Mouse (Mus musculus): ENCODE results near the gene Ap1b1. TPM values are rescaled to one million over a fixed set of nuclear protein-coding genes. Genes with fewer than 3 reads are reported as not detected.
A peak's percentile ranks its signal among the peaks of the same experiment; 100 is the strongest.
"Not testable (repeated sequence)": the region's sequence is repeated elsewhere in the genome, so short reads cannot be mapped to it uniquely, and the experiment has no call there.

The Ap1b1 gene
- polyA plus RNA-seq, 1 experiment from 2014 or later = 46.3 TPM

DNA sequence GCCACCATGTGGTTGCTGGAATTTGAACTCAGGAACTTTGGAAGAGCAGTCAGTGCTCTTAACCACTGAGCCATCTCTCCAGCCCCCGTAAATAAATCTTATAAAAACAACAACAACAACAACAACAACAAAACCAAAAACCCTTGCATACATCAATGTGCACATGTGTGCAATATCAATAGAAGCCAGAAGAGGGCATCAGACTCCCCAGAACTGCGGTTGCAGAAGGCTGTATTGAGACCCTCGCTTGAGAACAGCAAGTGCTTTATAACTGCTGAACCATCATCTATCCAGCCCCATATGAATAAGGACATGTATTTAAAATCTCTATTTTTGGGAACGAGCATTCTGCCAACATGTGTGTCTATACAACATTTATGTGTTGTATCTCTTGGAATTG lies 88.3 kb downstream of the Ap1b1 start:
- ATAC-seq = no peak
- 69% methylated on average over 4 of the region's 4 CpGs for WGBS (ENCODE audit: insufficient replicate concordance)
- TF ChIP-seq EP300 (IDR thresholded peaks at IDR 0.05; ENCODE audit: low read depth) = no peak
- TF ChIP-seq CTCF (IDR thresholded peaks at IDR 0.05; ENCODE audit: low read depth) = peak; percentile 73
- Histone ChIP-seq H3K36me3 (replicated peaks; ENCODE audit: insufficient read depth, low read length) (peaks cover 80% of the 10 kb centered on the region), H3K27ac (ENCODE audit: low read depth) (no peak overlapping the region), H3K4me1 (ENCODE audit: insufficient read depth) (no peaks in the 10 kb centered on the region), H3K4me3 (ENCODE audit: low read depth, low read length) (no peak overlapping the region), H3K9ac (replicated peaks) (no peak overlapping the region), H3K4me2 (ENCODE audit: low read depth, low read length) (no peak overlapping the region), H3K9me3 (ENCODE audit: low read length) (no peaks in the 10 kb centered on the region), H3K27me3 (ENCODE audit: insufficient read depth, low read length) (no peaks in the 10 kb centered on the region)
- no peak for DNase-seq

DNA sequence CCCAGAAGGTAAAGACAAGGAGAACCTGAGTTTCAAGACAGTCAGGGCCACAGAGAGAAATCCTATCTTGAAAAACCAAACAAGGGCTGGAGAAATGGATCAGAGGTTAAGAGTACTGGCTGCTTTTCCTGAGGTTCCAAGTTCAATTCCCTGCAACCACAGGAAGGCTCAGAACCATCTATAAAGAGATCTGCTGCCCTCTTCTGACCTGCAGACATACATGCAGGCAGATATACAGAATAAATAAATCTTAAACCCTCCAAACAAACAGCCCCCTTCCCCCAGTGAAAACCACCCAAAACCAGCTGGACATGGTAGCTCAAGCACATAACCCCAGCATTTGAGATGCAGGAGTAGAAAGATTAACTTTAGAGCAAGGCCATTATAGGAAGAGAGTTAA lies 89.1 kb downstream of the Ap1b1 start:
- H3K4me3 ChIP-seq (ENCODE audit: low read depth, low read length) = no peak overlapping the region
- no peaks in the 10 kb centered on the region for H3K27me3 ChIP-seq (ENCODE audit: insufficient read depth, low read length)
- H3K9ac ChIP-seq (replicated peaks) = no peak overlapping the region
- no peaks in the 10 kb centered on the region for H3K4me1 ChIP-seq (ENCODE audit: insufficient read depth)
- no peak overlapping the region for H3K27ac ChIP-seq (ENCODE audit: low read depth)
- H3K36me3 ChIP-seq (replicated peaks; ENCODE audit: insufficient read depth, low read length) = peaks cover 80% of the 10 kb centered on the region
- DNase-seq = no peak
- no peak overlapping the region for H3K4me2 ChIP-seq (ENCODE audit: low read depth, low read length)
- peak; percentile 41 for TF ChIP-seq CTCF (IDR thresholded peaks at IDR 0.05; ENCODE audit: low read depth)
- no peak for TF ChIP-seq EP300 (IDR thresholded peaks at IDR 0.05; ENCODE audit: low read depth)
- ATAC-seq = no peak
- H3K9me3 ChIP-seq (ENCODE audit: low read length) = no peaks in the 10 kb centered on the region

DNA sequence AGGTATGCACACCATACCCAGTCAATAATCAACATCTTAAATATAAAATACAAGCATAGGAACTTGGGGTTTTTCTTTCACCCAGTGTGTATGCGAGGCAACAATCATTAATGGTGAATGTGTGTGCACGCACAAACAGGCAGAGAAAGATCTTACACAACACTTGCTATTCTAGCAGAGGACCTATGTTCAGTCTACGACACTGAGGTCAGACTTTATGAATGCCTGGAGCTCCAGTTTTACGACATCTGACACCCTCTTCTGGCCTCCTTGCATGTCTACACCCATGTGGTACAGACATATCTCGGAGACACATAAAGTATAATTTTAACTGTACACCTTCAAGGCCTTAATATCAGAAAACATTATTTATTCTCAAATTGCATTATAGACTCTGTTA lies 90.2 kb downstream of the Ap1b1 start:
- 76% methylated on average over 4 of the region's 5 CpGs for WGBS (ENCODE audit: insufficient replicate concordance)
- H3K4me3 ChIP-seq (ENCODE audit: low read depth, low read length); H3K9me3 ChIP-seq (ENCODE audit: low read length); H3K9ac ChIP-seq (replicated peaks); DNase-seq; H3K27me3 ChIP-seq (ENCODE audit: insufficient read depth, low read length); H3K4me1 ChIP-seq (ENCODE audit: insufficient read depth); H3K4me2 ChIP-seq (ENCODE audit: low read depth, low read length); H3K27ac ChIP-seq (ENCODE audit: low read depth): not testable (repeated sequence)
- ATAC-seq = peak; percentile 54
- H3K36me3 ChIP-seq (replicated peaks; ENCODE audit: insufficient read depth, low read length) = peaks cover 76% of the 10 kb centered on the region

DNA sequence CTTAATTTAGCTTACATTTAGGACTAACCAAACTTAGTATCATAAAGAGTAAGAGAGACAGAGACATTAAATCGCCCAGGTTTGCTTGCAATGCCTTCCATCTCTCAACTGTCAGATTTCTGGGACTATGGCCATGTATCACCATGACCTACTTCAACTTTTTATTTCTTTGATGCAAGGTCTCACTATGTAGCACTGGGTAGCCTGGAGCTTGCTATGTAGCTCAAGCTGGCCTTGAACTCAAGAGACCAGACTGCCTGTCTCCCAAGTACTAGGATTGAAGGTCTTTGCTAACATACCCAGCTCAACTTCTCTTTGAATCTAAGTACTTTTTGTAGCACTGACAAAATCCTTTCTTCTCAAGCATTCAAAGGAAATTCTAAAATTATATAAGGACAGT lies 102.5 kb downstream of the Ap1b1 start:
- Histone ChIP-seq H3K36me3 (replicated peaks; ENCODE audit: insufficient read depth, low read length) (peaks cover 91% of the 10 kb centered on the region), H3K9ac (replicated peaks) (no peak overlapping the region)
- no peak for DNase-seq

DNA sequence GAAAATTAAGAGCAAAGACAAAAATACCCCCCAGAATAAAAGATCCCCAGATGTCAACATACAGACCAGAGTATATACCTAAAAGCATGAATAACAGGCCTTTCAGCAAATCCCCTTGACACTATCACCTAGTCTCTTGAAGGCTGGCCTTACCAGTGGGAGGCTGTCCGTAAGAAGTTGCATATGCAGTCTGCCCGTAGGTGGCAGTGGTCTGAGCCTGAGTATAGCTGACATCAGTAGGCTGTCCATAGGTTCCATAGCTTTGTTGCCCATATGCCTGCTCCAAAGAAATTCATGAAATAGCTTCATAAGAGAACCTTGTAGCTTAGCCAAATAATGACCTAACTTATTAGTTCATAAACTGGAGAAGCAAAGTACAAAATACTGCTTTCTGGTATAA lies 105.1 kb downstream of the Ap1b1 start:
- H3K36me3 ChIP-seq (replicated peaks; ENCODE audit: insufficient read depth, low read length) = peaks cover 65% of the 10 kb centered on the region
- no peaks in the 10 kb centered on the region for H3K9me3 ChIP-seq (ENCODE audit: low read length)
- TF ChIP-seq CTCF (IDR thresholded peaks at IDR 0.05; ENCODE audit: low read depth) (peak; percentile 51), EP300 (IDR thresholded peaks at IDR 0.05; ENCODE audit: low read depth) (no peak)
- peak; percentile 32; the same call in 1 of the 2 replicates for ATAC-seq
- H3K9ac ChIP-seq (replicated peaks) = no peak overlapping the region
- no peak overlapping the region for H3K27ac ChIP-seq (ENCODE audit: low read depth)
- no peak for DNase-seq
- H3K4me3 ChIP-seq (ENCODE audit: low read depth, low read length) = no peak overlapping the region
- no peak overlapping the region for H3K4me2 ChIP-seq (ENCODE audit: low read depth, low read length)
- 51% methylated on average over 2 of the region's 2 CpGs for WGBS (ENCODE audit: insufficient replicate concordance)
- peaks cover 16% of the 10 kb centered on the region for H3K4me1 ChIP-seq (ENCODE audit: insufficient read depth)
- H3K27me3 ChIP-seq (ENCODE audit: insufficient read depth, low read length) = no peaks in the 10 kb centered on the region

More for the DNA sequence above, 102.5 kb downstream of the Ap1b1 start:
- WGBS (ENCODE audit: insufficient replicate concordance) = 94% methylated on average over 1 of the region's 1 CpGs
- Histone ChIP-seq H3K4me2 (ENCODE audit: low read depth, low read length) (no peak overlapping the region), H3K4me1 (ENCODE audit: insufficient read depth) (peaks cover 1% of the 10 kb centered on the region), H3K27ac (ENCODE audit: low read depth) (no peak overlapping the region), H3K4me3 (ENCODE audit: low read depth, low read length) (no peak overlapping the region), H3K9me3 (ENCODE audit: low read length) (no peaks in the 10 kb centered on the region), H3K27me3 (ENCODE audit: insufficient read depth, low read length) (no peaks in the 10 kb centered on the region)
- ATAC-seq = no peak
- no peak for TF ChIP-seq CTCF (IDR thresholded peaks at IDR 0.05; ENCODE audit: low read depth)
- TF ChIP-seq EP300 (IDR thresholded peaks at IDR 0.05; ENCODE audit: low read depth) = no peak

Small RNA genes lying within 50 kb of the gene (microRNA-seq; reads per million reads assigned to microRNA genes)
- 1.6 reads per million for gene Gm47296

Other genes starting within 250 kb of the Ap1b1 start
- gene Cabp7, start 240.0 kb upstream of the Ap1b1 start, polyA plus RNA-seq (2015; fragmentation: Nextera tagmentation; extraction: Ambion mirVana) = 0.06 and 0.07 TPM in 2 replicates
- 5.8 and 7.9 TPM in 2 replicates for gene Nf2, start 137.3 kb upstream of the Ap1b1 start, polyA plus RNA-seq (2015; fragmentation: Nextera tagmentation; extraction: Ambion mirVana)
- 135 and 136 TPM in 2 replicates for gene Nipsnap1, start 112.9 kb upstream of the Ap1b1 start, polyA plus RNA-seq (2015; fragmentation: Nextera tagmentation; extraction: Ambion mirVana)
- gene Thoc5, start 91.5 kb upstream of the Ap1b1 start, polyA plus RNA-seq (2015; fragmentation: Nextera tagmentation; extraction: Ambion mirVana) = 7.8 and 8.3 TPM in 2 replicates
- gene Nefh, start 38.8 kb upstream of the Ap1b1 start, polyA plus RNA-seq (2015; fragmentation: Nextera tagmentation; extraction: Ambion mirVana) = 0.16 and 0.18 TPM in 2 replicates
- 0.58 and 0.66 TPM in 2 replicates for gene Rasl10a, start 71.3 kb downstream of the Ap1b1 start, polyA plus RNA-seq (2015; fragmentation: Nextera tagmentation; extraction: Ambion mirVana)
- 14.9 TPM in 2 replicates for gene Gas2l1, start 78.5 kb downstream of the Ap1b1 start, polyA plus RNA-seq (2015; fragmentation: Nextera tagmentation; extraction: Ambion mirVana)
- gene Rhbdd3, start 112.1 kb downstream of the Ap1b1 start, polyA plus RNA-seq (2015; fragmentation: Nextera tagmentation; extraction: Ambion mirVana) = 14.4 and 14.9 TPM in 2 replicates
- gene Ewsr1, start 112.4 kb downstream of the Ap1b1 start, polyA plus RNA-seq (2015; fragmentation: Nextera tagmentation; extraction: Ambion mirVana) = 146 and 157 TPM in 2 replicates
- gene Emid1, start 165.4 kb downstream of the Ap1b1 start, polyA plus RNA-seq (2015; fragmentation: Nextera tagmentation; extraction: Ambion mirVana) = 4.0 and 4.8 TPM in 2 replicates

All from liver, postnatal 0 days (tissue).